Mouse (Mus musculus) natural killer cell, adult 2 months (primary cell): ENCODE measurements around the gene Olfr1287.

Source experiments
- DNase-seq, 2 experiments: peaks; one replicate each; pipeline ENCODE4 v3.0.0; 2022; ENCODE audit warnings: low spot score in 2 of 2

The Olfr1287 gene

GRCm38 (mm10) chr2:111448842-111449241, at the start of gene Olfr1287:
Gene Olfr1287, plus strand, starts transcription at chr2:111449142.
- no peak for DNase-seq

DNA sequence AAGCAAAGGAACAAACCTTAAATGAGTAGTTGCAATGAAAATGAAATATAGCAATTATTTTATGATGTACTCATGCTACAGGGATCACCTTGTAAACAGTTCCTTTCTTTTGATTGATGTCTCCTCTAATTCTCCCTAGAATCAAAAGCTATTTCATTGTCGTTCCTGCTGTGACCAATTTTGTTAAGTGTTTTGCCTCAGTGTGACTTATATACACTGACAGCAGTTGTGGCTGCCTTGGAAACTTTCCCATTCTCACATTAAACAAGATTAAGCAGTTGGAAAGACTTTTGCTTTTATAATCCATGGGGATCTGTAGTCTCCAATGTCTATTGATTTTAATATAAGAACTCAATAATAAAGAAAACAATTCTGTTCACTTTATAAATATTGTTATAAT, 26.0 kb upstream of the Olfr1287 start, which contains the start of gene Olfr1286:
TSS of gene Olfr1286 (minus strand) at position 185 of the 400 bp plus-strand sequence.
- no peak for DNase-seq

DNA sequence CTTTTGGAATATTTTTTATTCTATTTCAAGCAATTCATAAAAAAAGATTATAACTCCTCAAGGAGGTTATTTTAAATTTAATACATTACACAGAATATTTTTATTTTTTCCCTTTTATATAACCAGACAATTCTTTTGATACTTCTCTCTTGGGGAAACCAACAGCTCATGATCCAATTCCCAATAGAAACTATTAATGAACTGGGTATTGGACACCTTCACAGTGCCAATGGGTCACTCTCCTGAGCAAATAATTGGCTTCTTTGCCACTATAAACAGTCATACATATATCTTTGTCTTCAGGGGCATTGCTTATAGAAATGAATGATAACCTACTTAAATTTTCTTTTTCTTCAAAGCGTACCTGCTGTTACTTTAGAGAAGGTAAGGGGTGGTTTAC, 24.9 kb downstream of the Olfr1287 start, which contains the start of gene Olfr1288:
TSS of gene Olfr1288 (plus strand) at position 301 of the 400 bp plus-strand sequence.
- DNase-seq, result no peak

DNA sequence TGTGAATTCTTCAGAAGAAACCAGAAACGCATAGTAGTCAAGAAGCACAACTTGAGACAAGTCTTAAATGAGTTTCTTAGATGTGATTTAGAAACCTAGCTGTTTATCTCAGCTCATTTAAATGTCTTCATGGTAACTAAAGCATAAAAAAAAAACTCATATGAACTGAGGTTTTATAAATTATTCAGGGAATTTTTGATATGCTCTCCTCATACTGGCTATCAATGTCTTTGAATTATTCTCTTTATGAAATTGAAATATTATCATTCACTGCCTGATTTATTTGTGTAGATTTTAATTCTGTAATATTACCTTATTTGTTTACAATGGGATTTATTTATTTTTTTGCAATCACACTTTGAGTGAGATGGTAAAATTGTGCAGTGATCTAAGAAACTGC, 31.6 kb downstream of the Olfr1287 start, which contains the start of gene Olfr1289:
TSS of gene Olfr1289 (plus strand) at position 301 of the 400 bp plus-strand sequence.
- DNase-seq, result no peak

DNA sequence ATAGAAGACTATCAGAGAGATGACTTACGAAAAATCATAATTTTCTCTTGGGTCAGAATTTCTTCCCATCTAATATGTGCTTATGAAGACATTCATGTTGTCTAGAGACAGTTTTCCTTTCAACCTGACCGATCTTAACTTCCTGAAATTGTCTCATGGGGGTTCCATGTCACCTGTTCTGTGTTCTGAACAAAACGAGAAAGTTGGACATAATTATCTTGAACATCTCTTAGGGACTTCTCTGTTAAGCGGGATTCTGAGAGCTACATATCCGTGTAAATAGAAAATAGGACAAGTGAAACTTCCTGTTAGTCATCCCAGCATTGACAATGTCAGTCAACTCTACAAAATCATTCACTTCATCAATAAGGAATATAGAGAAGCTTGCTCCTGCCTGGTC, 44.8 kb downstream of the Olfr1287 start, which contains the start of gene Olfr1290:
TSS of gene Olfr1290 (minus strand) at position 101 of the 400 bp plus-strand sequence.
- DNase-seq, result no peak

DNA sequence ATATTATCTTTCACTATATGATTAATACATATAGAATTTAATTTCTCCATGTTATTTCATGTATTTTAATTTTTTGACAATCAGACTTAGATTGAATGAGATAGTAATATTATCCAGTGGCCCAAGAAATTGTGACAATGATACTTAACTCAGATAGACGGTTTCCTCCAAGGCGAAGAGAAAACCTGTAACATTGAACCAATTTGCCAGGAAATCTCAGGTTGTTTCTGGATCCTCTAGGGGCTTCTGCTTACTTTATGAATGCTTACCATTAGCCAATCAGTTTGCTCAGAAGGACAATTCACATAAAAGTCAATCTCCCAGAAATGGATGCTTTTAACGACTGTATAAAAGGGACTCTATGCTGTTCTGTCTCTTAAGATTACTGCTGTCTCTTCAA, 47.9 kb downstream of the Olfr1287 start, which contains the start of gene Olfr1291-ps1:
TSS of gene Olfr1291-ps1 (plus strand) at position 301 of the 400 bp plus-strand sequence.
- no peak for DNase-seq
